Mouse (Mus musculus) lung, postnatal 4 days (tissue): ENCODE measurements around the gene Zc3h12b.
"Not testable (repeated sequence)": the region's sequence is repeated elsewhere in the genome, so short reads cannot be mapped to it uniquely, and the experiment has no call there.

Experiments used
- DNase-seq, 2 experiments: peaks; one replicate each; pipeline ENCODE4 v3.0.0; 2021

Gene Zc3h12b

GRCm38 (mm10) chrX:95711227-95712111, at the start of gene Zc3h12b:
Zc3h12b (plus strand) TSS chrX:95711678.
- peak; percentile 62 to 77 for DNase-seq

DNA sequence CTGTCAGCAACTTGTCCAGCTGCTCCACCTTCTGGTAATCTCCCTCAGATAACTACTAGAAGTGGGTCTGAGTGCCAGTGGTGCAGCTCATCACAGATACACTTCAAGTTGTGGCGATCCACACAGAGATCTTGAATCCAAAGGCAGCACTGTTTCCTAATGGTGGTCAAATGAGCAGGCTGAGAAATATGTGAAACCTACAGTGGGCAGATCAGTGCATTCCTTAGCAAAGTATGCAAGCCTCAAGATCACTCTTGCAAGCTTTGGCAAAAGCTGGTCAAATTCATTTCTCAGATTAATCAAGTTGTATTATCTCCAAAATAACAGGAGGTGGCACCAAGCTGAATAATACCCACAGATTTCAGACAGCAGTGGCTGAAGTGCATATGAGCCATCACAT, 29.3 kb upstream of the Zc3h12b start:
- no peak for DNase-seq

DNA sequence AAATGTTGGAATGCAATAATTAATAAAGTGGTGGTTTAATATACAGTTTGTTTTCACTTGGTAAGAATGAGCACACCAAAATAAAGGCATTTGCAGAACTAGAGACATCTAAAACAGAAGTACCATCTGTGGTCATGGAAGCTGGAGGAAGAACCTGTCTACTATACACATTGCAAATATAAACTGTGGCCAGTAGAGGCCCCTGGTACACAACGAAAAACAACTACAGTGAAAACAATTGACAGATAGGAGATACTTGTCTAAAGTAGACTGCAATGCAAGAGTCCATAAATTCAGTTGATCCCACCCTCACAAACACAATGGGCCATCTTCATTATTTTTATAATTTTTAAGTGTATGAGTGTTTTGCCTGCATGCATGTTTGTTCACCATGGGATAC, 24.4 kb upstream of the Zc3h12b start:
- DNase-seq = no peak

- DNase-seq = no peak
These were observed 26.8 kb downstream of the Zc3h12b start for GRCm38 (mm10) chrX:95738253-95738652.

DNA sequence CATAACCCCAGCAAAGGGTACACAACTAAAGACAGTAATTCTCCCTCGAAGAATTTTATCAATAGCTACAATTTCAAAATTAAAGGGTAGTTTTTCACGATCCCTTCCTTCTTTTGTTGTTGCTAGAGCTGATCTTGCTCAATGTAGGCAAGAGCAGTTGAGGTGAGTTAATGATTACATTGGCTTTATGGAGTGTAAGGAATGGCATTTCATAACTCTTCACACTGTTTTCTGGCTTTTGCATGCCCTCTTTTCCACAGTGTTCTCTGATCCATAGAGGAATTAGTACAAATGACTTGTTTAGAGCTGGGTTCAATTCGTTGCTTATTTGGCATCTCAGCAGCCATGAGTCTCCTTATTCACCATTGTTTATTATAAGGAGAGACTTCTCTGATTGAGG, 84.4 kb downstream of the Zc3h12b start:
- DNase-seq = no peak

- DNase-seq = no peak
These were observed 90.3 kb downstream of the Zc3h12b start for GRCm38 (mm10) chrX:95801790-95802189.

DNA sequence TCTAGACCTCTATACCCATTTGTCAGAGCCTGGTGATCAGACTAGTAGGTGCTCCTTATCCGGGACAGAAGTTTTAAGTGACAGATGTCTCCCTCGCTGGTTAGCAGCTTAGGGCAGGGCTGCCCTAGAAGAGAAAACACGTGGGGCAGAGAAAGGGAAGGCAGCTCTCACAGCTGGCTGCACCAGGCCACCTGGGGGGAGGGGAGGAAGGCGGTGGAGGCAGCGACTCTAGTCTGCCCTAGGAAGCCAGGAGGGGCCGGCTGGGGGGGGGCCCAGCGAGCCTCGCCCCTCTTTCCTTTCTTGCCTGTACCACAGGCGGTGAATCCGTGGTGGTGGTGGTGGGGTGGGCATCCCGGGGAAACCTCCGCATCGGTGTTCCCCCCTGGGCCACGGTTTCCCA, 141.3 kb downstream of the Zc3h12b start:
- DNase-seq = no peak

- DNase-seq = no peak
These were observed 169.6 kb downstream of the Zc3h12b start for GRCm38 (mm10) chrX:95881111-95881510.

DNA sequence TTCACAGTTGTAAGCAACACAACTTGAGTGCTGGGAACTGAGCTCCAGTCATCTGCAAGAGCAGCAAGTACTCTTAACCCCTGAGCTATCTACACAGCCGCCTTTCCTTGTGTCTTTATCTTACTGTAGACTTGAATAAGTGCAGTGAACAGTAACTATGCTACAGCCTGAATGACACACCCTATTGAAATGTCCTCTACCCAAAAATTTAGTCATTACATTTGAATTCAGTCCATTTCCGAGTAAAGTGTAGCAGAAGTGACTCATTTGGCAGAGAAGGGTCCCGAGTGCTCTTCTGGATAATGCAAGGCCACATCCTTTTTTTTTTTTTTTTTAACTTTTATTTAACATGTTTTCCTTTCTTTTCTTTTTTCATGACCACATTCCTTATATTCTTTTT, 191.2 kb downstream of the Zc3h12b start:
- no peak for DNase-seq

- DNase-seq = no peak
These were observed 224.0 kb downstream of the Zc3h12b start for GRCm38 (mm10) chrX:95935481-95935880.

DNA sequence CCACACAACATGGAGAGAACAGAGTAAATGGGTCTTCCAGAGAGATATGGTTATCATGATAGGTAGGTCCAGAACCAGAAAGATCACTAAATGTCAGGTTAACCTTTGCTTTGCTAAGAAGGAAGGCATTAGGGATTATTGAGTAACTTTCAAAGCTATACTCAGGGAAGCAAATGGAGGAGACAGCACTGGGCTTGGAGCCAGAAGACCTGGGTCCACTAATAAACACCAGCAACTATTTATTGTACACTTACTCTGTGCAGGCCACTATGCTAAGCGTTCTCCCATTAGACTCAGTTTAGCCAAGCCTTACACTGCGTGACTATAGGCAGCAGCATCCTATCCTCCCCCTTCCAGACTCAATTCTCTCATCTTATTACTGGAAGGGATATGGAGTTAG, 234.0 kb downstream of the Zc3h12b start:
- no peak for DNase-seq

DNA sequence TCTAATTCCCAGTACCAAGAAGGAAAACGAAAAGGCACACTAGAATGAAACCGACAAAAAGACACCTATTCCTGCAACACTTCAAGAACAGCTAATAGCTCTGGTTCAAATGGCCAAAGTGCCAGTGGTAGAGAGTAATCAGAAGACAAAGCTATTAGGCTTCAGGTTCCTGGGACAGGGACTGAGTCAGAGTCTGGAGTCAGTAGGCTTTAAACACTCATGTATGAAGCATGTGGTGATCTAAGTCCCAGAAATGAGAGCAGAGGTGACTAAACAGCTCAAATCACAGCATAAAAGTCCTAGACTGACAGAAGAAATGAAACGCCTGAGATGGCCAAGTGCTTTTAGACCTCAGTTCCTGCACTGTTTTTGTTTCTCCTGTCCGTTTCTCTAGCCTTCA, 236.7 kb downstream of the Zc3h12b start:
- DNase-seq = no peak

DNA sequence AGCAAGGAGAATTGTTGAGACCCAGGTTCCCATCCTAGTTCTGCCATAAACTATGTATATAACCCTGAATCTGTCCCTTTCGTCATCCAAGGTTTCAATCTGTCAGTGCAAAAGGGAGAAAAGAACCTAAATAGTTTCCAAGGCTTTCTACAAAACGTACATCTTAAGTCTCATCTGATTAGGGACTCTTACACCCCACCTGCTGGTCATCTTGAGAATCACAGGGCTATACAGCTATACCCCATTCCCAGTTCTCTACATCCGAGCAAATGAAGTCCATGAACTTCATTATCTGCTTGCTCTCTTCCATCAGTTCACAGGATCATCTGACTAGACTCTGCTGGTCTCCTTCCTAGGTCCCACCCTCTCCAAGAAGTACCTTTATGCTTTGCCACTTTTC, 239.3 kb downstream of the Zc3h12b start:
- DNase-seq = peak in 1 of 2 experiments; percentile 30

- peak; percentile 92 to 95 for DNase-seq
These were observed 245.2 kb downstream of the Zc3h12b start, which contains the start of gene Las1l for GRCm38 (mm10) chrX:95956497-95957293. Las1l (minus strand) TSS chrX:95956962.

- DNase-seq = not testable (repeated sequence)
These were observed 246.0 kb downstream of the Zc3h12b start for GRCm38 (mm10) chrX:95957461-95957860.

DNA sequence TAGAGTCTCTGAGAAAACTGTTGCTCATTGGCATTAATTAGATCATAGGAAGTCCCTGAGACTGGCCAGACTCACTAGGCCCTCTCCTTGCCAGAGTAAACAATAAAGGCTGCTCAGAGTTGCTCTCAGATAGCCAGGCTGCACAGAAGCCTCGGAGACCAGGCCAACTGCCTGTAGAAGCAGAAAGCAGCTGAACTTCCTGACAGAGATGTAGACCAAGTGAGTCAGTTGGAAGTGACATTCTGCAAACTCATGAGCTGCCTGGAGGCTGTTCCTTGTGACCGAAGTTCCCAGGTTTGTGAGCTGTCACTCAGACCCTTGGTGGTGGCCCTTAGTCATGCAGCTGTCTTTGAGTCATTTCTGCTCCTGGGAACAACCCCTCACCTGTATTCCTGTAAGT, 251.9 kb downstream of the Zc3h12b start:
- DNase-seq = no peak

DNA sequence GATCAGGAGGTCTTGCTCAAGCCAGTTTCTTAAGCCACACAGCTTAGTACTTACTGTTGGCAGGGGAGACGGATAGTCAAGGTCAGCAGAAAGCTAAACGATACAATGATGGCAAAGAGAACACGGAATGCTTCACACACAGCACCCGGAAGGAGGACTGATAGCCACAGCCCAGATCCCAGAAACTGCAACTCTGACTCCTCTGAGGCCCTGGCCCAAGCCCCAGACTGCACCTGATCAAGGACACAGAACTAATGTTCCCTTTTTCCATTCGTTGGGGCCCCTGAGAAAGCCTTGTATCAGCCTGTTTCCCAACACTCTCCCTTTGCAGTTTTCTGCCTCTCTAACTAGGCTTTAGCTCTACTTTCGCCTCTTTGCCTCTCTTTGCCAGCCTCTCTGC, 253.6 kb downstream of the Zc3h12b start:
- DNase-seq = no peak

DNA sequence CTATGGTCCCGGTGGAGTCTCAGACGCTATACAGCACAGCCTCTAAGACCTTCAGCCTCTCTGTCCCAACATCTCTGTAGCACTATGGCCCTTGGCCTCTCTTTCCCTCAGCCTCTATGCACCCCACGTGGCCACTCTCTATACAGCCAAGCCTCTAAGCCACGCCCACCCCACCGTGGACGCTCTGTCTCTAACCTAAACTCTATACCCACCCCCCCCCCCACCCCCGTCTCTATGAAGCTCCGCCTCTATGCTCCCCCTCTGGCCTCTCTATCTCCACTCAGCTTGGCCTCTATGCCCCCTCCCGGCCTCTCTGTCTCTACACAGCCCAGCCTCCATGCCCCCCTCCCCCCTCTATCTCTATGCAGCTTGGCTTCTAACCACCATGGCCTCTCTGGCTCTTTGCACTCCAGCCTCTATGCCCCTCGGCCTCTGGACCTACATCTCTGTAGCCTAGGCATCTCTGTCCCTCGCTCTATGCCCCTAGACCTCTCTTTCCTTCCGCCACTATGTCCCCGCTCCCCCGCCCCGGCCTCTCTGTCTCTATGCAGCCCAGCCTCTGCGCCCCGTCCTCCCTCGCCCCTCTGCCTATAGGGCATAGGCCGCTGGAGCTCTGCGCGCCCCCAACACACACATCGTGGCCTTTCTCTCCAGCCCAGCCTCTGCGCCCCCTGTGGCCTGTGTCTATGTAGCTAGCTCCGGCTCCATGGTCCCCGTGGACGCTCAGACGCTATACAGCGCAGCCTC, 256.5 kb downstream of the Zc3h12b start:
- peak; percentile 65 to 77 for DNase-seq

DNA sequence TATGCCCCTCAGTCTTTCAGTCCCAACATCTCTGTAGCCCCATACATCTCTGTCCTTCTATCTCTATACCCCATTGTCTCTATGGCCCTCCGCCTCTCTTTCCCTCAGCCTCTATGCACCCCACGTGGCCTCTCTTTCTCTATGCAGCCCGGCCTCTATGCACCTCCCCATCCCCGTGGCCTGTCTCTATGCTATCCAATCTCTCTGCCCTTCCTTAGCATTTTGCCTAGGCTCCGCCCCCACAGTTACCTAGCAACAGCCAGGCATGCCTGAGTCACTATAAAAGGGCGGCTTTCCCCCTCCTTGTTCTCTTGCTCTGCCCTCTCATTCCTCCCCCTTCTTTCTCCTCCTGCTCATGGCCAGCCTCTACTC, 257.1 kb downstream of the Zc3h12b start:
- peak; percentile 84 to 88 for DNase-seq

- no peak for DNase-seq
These were observed 257.6 kb downstream of the Zc3h12b start for GRCm38 (mm10) chrX:95969116-95969515.

- no peak for DNase-seq
These were observed 258.5 kb downstream of the Zc3h12b start for GRCm38 (mm10) chrX:95969936-95970335.
